In the genomic region with DNA sequence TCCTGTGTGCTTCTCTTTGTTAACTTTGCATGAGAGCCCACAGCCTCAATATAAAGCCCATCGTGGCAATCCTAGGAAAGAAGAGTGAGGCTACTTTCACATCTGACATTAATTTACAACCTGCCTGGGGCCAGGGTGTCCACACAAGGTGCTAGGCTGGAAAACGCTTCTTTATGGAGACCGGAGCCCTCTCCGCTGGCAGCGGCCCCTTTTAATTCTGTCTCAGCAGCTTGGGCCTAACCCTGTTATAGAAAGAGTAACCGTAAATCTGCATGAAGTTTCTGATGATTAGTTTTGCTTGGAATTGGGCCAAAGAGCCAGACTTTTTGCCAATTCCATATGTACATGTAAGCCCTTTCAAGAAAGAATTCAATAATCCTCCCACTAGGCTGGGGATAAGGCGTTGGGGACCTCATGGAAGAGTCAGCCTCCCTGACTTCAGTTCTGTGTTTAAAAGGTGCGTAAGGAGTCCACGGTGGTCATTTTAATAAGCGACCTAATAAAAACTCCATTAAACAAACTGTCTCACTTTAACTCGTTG, we compare ENCODE assay signal across 31 mouse cellular contexts.
DNase-seq lines count a peak whose midpoint lies in the region; ATAC-seq lines count a peak whose summit lies in the region.
"Had no signal": no experiment of that assay in that cellular context is flagged by ENCODE, and none has a peak within 500 bp of the region (broad histone marks: within the 10 kb centered on the region; RNA-seq: fewer than 3 reads in every experiment).

No protein-coding gene starts in this region.

- peaks cover 16% of the 10 kb centered on the region for H3K4me1 ChIP-seq in limb, embryonic 10.5 days
- peaks cover 26% of the 10 kb centered on the region for H3K4me1 ChIP-seq in limb, embryonic 15.5 days
- H3K4me1 ChIP-seq in intestine, embryonic 15.5 days (replicated peaks), result no peaks in the 10 kb centered on the region
- H3K4me1 ChIP-seq: heart, embryonic 12.5 days; megakaryocyte, embryonic 14.5 days had no signal

- H3K27ac ChIP-seq in limb, embryonic 10.5 days, result peak overlapping the region; percentile 46; the same call in 1 of the 2 replicates
- H3K27ac ChIP-seq in limb, embryonic 15.5 days, result peak overlapping the region; percentile 43; the same call in 1 of the 2 replicates
- no peak overlapping the region for H3K27ac ChIP-seq in intestine, embryonic 15.5 days
- H3K27ac ChIP-seq: embryonic facial prominence, embryonic 15.5 days; hindbrain, embryonic 13.5 days; kidney, embryonic 15.5 days; left cerebral cortex, adult 2 months; midbrain, embryonic 13.5 days; neural tube, embryonic 15.5 days had no signal

- no peak overlapping the region for H3K4me2 ChIP-seq in limb, embryonic 15.5 days
- H3K4me2 ChIP-seq in intestine, embryonic 15.5 days (replicated peaks), result no peak overlapping the region
- H3K4me2 ChIP-seq: embryonic facial prominence, embryonic 15.5 days; heart, embryonic 12.5 days; hindbrain, embryonic 13.5 days; kidney, embryonic 15.5 days; liver, embryonic 11.5 days; midbrain, embryonic 13.5 days; neural tube, embryonic 15.5 days had no signal

- no peaks in the 10 kb centered on the region for H3K9me3 ChIP-seq in limb, embryonic 10.5 days (replicated peaks)
- H3K9me3 ChIP-seq in limb, embryonic 15.5 days, result no peaks in the 10 kb centered on the region
- H3K9me3 ChIP-seq in intestine, embryonic 15.5 days, result no peaks in the 10 kb centered on the region
- H3K9me3 ChIP-seq: embryonic facial prominence, embryonic 15.5 days; heart, embryonic 12.5 days; hindbrain, embryonic 13.5 days; kidney, embryonic 15.5 days; midbrain, embryonic 13.5 days; neural tube, embryonic 15.5 days had no signal

- peak; percentile 48; the same call in 1 of the 2 replicates for ATAC-seq in limb, embryonic 15.5 days (ENCODE audit: insufficient number of reproducible peaks, low FRiP score, low TSS enrichment, low read depth)
- ATAC-seq in intestine, embryonic 15.5 days, result no peak
- ATAC-seq: lung, postnatal 0 days; midbrain, embryonic 13.5 days had no signal

- no peak overlapping the region for H3K4me3 ChIP-seq in limb, embryonic 10.5 days
- no peak overlapping the region for H3K4me3 ChIP-seq in limb, embryonic 15.5 days
- H3K4me3 ChIP-seq in intestine, embryonic 15.5 days (replicated peaks), result no peak overlapping the region
- H3K4me3 ChIP-seq: embryonic facial prominence, embryonic 15.5 days; heart, embryonic 12.5 days; hindbrain, embryonic 13.5 days; kidney, embryonic 15.5 days; left cerebral cortex, adult 2 months; megakaryocyte, embryonic 14.5 days; midbrain, embryonic 13.5 days; neural tube, embryonic 15.5 days had no signal

- H3K9ac ChIP-seq in limb, embryonic 15.5 days, result no peak overlapping the region
- no peak overlapping the region for H3K9ac ChIP-seq in intestine, embryonic 15.5 days
- H3K9ac ChIP-seq: embryonic facial prominence, embryonic 15.5 days; heart, embryonic 12.5 days; hindbrain, embryonic 13.5 days; kidney, embryonic 15.5 days; midbrain, embryonic 13.5 days; neural tube, embryonic 15.5 days had no signal

- H3K36me3 ChIP-seq in limb, embryonic 10.5 days, result no peaks in the 10 kb centered on the region
- no peaks in the 10 kb centered on the region for H3K36me3 ChIP-seq in limb, embryonic 15.5 days
- no peaks in the 10 kb centered on the region for H3K36me3 ChIP-seq in intestine, embryonic 15.5 days
- H3K36me3 ChIP-seq: embryonic facial prominence, embryonic 15.5 days; G1E; heart, embryonic 12.5 days; hindbrain, embryonic 13.5 days; kidney, embryonic 15.5 days; midbrain, embryonic 13.5 days; neural tube, embryonic 15.5 days had no signal

- DNase-seq in embryo, embryonic 11.5 days (ENCODE audit: low read depth, low spot score), result peak; percentile 8
- no peak for DNase-seq in embryo, embryonic 10.5 days (ENCODE audit: low spot score)
- DNase-seq in heart, adult 11 months, result peak; percentile 64
- DNase-seq in heart, adult 8-10 months (ENCODE audit: low spot score), result no peak
- DNase-seq in limb, embryonic 10.5 days (ENCODE audit: low spot score), result no peak
- DNase-seq in layer of hippocampus, adult 9-10 months (ENCODE audit: low spot score), result no peak
- DNase-seq: adrenal gland, adult 8-10 months; cerebellum, adult 8-10 months; cerebellum, postnatal 36 days; gastrocnemius, postnatal 25 days; heart, adult 18-20 months; heart, postnatal 4 days; kidney, adult 18-20 months; kidney, postnatal 25 days; lung, postnatal 4 days; retina, postnatal 1 day; right cerebral cortex, postnatal 14 days; thymus, postnatal 36 days had no signal

- no peaks in the 10 kb centered on the region for H3K27me3 ChIP-seq in limb, embryonic 10.5 days (ENCODE audit: low read depth, poor library complexity, severe bottlenecking)
- no peaks in the 10 kb centered on the region for H3K27me3 ChIP-seq in limb, embryonic 15.5 days
- H3K27me3 ChIP-seq in intestine, embryonic 15.5 days (replicated peaks), result no peaks in the 10 kb centered on the region
- H3K27me3 ChIP-seq: embryonic facial prominence, embryonic 15.5 days; heart, embryonic 12.5 days; kidney, embryonic 15.5 days; megakaryocyte, embryonic 14.5 days; neural tube, embryonic 15.5 days had no signal

- WGBS in limb, embryonic 10.5 days, result 67% methylated on average over 11 of the region's 11 CpGs
- WGBS in limb, embryonic 15.5 days, result 21% methylated on average over 11 of the region's 11 CpGs
- 66% methylated on average over 11 of the region's 11 CpGs for WGBS in intestine, embryonic 15.5 days

Comparison
In these comparisons a context has a peak if more than half of its experiments do, and no peak if none do; other contexts are left out.
1. DNase-seq: peak in embryo, embryonic 11.5 days (single experiment) and heart, adult 11 months (single experiment); none in embryo, embryonic 10.5 days (single experiment), heart, adult 8-10 months (single experiment), limb, embryonic 10.5 days (single experiment) and layer of hippocampus, adult 9-10 months (single experiment).